Mouse (Mus musculus) R1 (cell line): ENCODE data around the gene Plekhg2.
A peak's percentile ranks its signal among the peaks of the same experiment; 100 is the strongest.

ENCODE experiments used
- DNase-seq: peaks from one replicate; pipeline ENCODE4 v3.0.0-alpha.2; 2018; ENCODE audit warnings: low read depth, low spot score

Plekhg2 gene

GRCm38 (mm10) chr7:28368276-28368920, 4.0 kb downstream of the Plekhg2 start:
- DNase-seq, result no peak

GRCm38 (mm10) chr7:28367663-28368275, 4.6 kb downstream of the Plekhg2 start:
- DNase-seq, result no peak

- DNase-seq, result no peak
Measured at GRCm38 (mm10) chr7:28362441-28363060, 9.8 kb downstream of the Plekhg2 start.

GRCm38 (mm10) chr7:28361647-28362341, 10.6 kb downstream of the Plekhg2 start:
- peak; percentile 72 for DNase-seq

GRCm38 (mm10) chr7:28360291-28360690, 12.1 kb downstream of the Plekhg2 start:
- DNase-seq, result no peak

- DNase-seq, result no peak
Measured at GRCm38 (mm10) chr7:28359854-28360253, 12.5 kb downstream of the Plekhg2 start.

GRCm38 (mm10) chr7:28358431-28358830, 14.0 kb downstream of the Plekhg2 start:
- DNase-seq, result no peak

- peak; percentile 80 for DNase-seq
Measured at GRCm38 (mm10) chr7:28357984-28358383, 14.4 kb downstream of the Plekhg2 start.

- DNase-seq, result peak; percentile 92
Measured at GRCm38 (mm10) chr7:28356981-28357380, 15.4 kb downstream of the Plekhg2 start.

- no peak for DNase-seq
Measured at GRCm38 (mm10) chr7:28355221-28355620, 17.2 kb downstream of the Plekhg2 start.

GRCm38 (mm10) chr7:28354596-28354995, 17.8 kb downstream of the Plekhg2 start:
- peak; percentile 65 for DNase-seq

GRCm38 (mm10) chr7:28354113-28354581, 18.3 kb downstream of the Plekhg2 start:
- peak; percentile 60 for DNase-seq

- no peak for DNase-seq
Measured at GRCm38 (mm10) chr7:28353267-28353666, 19.1 kb downstream of the Plekhg2 start.

GRCm38 (mm10) chr7:28351676-28352191, 20.7 kb downstream of the Plekhg2 start:
- no peak for DNase-seq

GRCm38 (mm10) chr7:28350155-28350883, 22.1 kb downstream of the Plekhg2 start, which contains the start of gene Rps16:
Rps16 (plus strand) TSS chr7:28350652.
- DNase-seq, result peak; percentile 97

- no peak for DNase-seq
Measured at GRCm38 (mm10) chr7:28348601-28349000, 23.8 kb downstream of the Plekhg2 start.

GRCm38 (mm10) chr7:28347746-28348145, 24.7 kb downstream of the Plekhg2 start:
- no peak for DNase-seq

GRCm38 (mm10) chr7:28344637-28345036, 27.8 kb downstream of the Plekhg2 start:
- peak; percentile 66 for DNase-seq

- no peak for DNase-seq
Measured at GRCm38 (mm10) chr7:28341381-28341780, 31.0 kb downstream of the Plekhg2 start.

GRCm38 (mm10) chr7:28339213-28339917, 33.0 kb downstream of the Plekhg2 start:
- DNase-seq, result peak; percentile 92
